Mouse (Mus musculus) regulatory T cell (primary cell): ENCODE measurements at regions not wholly inside any gene's neighbourhood (a gene's known extent, or its start where the extent isn't known, plus 50 kb on each side); places are given as distances from the start of the nearest gene placed in this dataset.
"Not testable (repeated sequence)": the region's sequence is repeated elsewhere in the genome, so short reads cannot be mapped to it uniquely, and the experiment has no call there.

Source experiments
- in situ Hi-C: fragments of 300-600 bp; cut with MboI, MseI; formaldehyde crosslinking; loops from one replicate; pipeline ENCODE4 v1.15.1; 2025; ENCODE audit warnings: high pct_unique_total_duplicates

DNA sequence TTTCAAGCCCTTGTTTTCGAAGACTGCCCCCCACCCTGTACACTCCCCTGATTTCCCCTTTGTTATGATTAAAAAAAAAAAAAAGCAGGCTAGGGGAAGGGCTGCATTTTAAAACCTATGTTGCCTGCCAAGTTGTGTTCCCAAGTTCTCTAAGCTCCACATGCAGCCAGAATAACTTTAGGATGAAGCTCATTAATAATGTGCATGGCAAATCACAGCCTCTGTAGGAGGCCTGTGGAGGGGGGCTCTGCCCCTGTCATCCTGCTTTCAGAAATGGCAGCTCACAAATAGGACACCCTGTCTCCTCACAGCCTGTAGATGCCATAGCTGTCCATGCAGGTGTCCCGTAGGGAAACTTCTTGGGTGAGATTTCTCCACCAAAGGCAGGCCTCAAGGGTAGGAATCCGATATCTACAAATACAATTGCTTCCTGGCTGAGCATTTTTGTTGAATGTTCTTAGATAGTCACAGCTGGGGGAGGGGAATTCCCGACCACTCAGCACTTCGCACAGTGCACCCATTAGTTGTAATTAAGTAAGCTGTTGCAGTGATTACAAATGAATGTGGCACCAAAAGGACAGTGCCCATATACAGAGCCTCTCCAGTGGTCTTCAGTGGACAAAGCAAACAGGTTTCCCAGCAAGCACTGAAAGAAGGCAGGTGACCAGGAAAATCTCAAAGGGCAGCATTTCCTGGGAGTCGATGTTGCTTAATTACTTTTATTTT, 389.1 kb upstream of the Klhl29 start:
- in situ Hi-C loops, result no loop called here

- in situ Hi-C loops, result no loop called here
Measured at GRCm38 (mm10) chr12:5764026-5764425, 388.5 kb upstream of the Klhl29 start.

DNA sequence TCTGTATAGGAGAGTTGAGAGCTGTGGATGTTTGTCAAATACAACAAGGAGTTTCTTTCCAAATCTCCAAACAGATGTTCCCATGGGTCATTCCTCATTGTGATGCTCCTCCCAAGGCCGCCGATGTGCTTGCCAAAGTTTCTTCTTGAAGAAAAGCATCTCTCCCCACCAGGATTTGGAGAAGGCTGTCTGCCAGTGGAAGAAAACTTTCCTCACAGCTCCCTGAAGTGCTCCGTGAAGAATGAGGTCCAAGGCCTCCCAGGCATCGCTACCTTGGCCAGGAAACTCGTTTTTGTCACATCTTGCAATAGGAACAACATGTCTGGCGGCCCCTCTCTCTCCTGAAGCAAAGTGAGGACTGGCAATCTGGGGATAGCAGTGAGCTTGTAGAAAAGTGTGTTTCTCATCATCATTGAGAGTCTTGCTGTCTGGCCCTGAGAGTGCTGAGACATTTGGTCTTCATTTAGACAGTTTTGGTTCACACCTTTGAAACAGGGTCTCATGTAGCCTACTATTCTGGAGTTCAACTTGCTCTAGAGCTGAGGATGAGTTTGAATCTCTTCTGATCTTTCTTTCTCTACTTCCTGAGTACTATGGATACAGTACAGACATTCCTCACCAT, 386.9 kb upstream of the Klhl29 start:
- in situ Hi-C loops, result no loop called here

GRCm38 (mm10) chr12:5759485-5759884, 384.0 kb upstream of the Klhl29 start:
- in situ Hi-C loops, result no loop called here

DNA sequence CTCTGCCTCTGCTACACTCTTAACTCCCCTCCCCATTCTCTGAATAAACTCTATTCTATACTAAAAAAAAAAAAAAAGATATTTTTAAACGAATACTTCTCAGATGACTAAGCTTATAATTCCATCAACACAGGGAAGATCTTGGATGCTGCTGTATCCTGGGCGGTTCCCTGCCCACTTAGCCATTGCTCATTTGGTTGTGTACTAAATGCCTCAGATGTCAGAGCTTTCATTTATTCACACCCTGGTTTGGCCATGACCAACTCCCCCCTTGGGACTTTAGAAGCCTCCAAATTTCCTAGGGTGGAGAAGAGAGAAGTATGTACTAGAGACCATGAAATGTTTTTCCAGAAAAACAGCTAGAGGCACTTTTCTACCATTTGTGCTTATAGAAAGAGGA, 382.3 kb upstream of the Klhl29 start:
- in situ Hi-C loops, result no loop called here

- in situ Hi-C loops, result no loop called here
Measured at GRCm38 (mm10) chr12:5757361-5757760, 381.9 kb upstream of the Klhl29 start.

GRCm38 (mm10) chr12:5753831-5754230, 378.3 kb upstream of the Klhl29 start:
- in situ Hi-C loops, result no loop called here

DNA sequence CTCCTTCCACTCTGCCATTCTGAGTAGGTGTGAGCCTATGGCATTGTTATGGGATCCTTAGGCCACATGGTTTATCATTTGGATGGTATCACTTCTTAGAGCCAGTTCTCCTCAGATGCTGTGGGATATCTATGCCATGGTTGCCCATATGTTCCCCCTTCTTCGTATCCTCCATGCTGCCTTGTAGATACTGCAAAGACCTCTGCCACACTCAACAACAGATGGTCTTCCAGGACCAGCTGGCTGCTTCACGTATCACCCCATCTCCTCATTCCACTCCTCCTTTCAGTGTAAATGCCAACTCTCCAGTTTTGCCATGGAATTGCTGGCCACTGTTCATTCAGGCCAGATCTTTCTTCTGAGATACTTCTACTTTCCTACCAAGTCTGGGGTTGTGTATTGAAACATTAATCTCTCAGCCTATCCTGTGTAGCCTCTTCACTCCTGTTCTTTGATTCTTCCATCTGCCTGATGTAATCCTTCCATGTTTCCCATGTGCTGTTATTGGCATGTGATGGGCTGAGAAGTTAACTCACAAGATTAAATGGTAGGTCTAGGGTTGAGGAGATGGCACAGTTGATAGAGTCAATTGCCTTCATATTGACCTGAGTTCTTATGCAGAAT, 368.7 kb upstream of the Klhl29 start:
- in situ Hi-C loops, result no loop called here

GRCm38 (mm10) chr12:5736066-5736465, 360.6 kb upstream of the Klhl29 start:
- in situ Hi-C loops, result no loop called here

DNA sequence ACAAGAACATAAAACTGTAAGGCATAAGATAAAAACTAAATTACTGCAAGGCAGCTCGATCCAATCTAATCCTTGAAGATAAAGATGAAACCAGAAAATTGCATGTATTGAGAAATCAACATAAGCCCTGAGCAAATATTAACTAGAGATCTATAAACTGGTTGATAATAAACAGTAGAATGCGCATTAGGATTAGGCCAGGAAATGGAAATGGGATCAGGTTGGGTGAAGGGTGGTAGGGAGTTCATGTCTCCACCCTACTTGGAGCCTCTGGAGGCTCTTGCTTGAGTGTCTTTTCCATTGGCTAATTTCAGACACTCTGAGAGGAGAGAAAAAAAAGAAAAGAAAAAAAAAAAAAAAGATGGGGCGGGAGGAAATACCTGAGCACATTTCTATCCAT, 359.4 kb upstream of the Klhl29 start:
- in situ Hi-C loops, result no loop called here

- in situ Hi-C loops, result no loop called here
Measured at GRCm38 (mm10) chr12:5723113-5723512, 347.6 kb upstream of the Klhl29 start.

- in situ Hi-C loops, result not testable (repeated sequence)
Measured at GRCm38 (mm10) chr12:5717527-5717926, 342.0 kb upstream of the Klhl29 start.

DNA sequence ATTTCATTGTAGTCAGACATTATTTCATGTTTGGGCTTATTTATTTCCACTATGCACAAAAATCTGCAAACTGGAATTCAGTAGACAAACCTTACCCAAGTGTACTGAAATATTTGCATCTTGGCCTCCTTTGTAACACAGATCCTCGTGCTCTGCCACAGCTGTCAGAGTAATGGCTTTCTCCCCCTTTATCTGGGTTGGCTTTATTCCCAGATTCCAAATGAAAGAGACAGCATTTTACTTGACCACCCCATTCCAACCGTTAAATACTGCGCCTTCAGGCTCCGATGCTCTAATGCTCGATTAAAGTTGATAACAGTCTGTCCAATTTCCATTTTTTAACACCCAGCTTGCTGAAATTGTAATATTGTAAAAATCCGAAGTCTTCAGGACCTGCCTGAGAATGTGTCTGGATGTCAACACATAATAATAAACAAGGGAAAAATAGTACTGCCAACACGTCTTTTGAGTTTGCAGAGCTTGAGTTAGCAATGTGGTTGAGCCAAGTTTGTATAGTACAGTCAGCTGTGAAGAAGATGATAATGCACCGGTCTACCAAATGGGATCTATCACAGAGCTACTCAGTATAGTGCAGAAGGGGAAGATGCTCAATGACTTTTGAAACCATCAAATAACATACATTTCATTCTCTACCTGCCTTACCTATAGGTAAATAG, 323.4 kb upstream of the Klhl29 start:
- in situ Hi-C loops, result no loop called here

DNA sequence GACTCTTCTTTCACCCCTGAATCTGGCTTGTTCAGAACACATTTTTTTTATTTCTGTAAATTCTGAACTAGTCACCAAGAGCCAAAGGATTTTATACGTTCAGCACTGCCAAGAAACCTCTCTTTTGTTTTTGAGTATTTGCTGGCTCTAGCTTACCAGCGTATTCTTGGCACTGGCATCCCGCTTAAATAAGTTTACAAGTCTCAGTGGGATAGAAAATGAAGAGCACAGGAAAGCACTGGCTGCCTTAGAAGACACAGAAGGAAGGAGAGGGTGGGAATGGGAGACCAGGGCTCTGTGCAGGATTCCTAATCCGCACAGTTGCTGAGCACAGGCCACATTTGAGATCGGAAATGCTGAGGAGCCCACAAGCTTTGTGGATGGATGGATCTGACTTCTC, 306.7 kb upstream of the Klhl29 start:
- in situ Hi-C loops, result no loop called here

DNA sequence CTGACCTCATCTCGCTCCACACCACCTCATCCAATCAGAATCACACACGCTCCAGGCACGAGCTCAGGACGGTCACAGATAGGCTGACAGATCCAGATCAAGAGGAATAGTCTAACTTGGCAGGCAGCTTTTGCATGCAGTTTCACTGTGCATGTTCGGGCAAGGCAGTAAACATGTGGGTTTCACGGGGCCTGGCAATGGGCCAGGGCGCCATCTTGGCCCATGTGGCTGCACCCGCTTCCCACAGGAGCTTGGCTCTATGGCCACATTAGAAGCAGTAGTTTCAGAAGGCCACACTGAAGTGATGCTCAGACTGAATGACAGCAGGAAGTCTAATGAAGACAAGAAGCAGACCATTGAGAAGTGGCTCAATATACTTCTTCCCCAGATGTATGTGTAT, 302.6 kb upstream of the Klhl29 start:
- in situ Hi-C loops, result not testable (repeated sequence)

- in situ Hi-C loops, result no loop called here
Measured at GRCm38 (mm10) chr12:5668486-5668885, 293.0 kb upstream of the Klhl29 start.

- in situ Hi-C loops, result no loop called here
Measured at GRCm38 (mm10) chr12:5637571-5638275, 262.2 kb upstream of the Klhl29 start.

- in situ Hi-C loops, result no loop called here
Measured at GRCm38 (mm10) chr12:5633971-5634370, 258.5 kb upstream of the Klhl29 start.

- in situ Hi-C loops, result no loop called here
Measured at GRCm38 (mm10) chr12:5601084-5601654, 225.7 kb upstream of the Klhl29 start.

DNA sequence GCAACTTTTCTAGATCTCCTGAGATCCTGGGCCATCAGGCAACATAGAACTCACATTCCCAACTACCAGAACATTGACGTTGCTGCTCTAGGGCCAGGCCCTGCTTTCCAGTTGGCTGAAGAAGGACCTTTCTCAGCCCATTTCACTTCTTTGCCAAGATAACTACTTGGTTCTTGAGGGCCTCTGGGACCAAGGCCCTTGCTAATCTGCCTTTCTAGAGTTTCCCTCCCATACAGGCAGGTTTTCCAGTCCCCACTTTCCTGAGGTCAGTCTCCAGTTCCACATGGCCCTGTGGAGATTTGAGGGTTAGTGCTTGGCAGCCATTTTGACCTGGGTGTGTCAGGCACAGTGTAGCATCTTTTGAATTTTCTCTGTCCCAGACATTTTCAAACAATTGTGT, 223.9 kb upstream of the Klhl29 start:
- in situ Hi-C loops, result no loop called here

- in situ Hi-C loops, result no loop called here
Measured at GRCm38 (mm10) chr12:5598961-5599360, 223.5 kb upstream of the Klhl29 start.
